Mouse (Mus musculus) bone marrow, adult 2 months (tissue): ENCODE data around the gene Gpc1. TPM values are rescaled to one million over a fixed set of nuclear protein-coding genes. Genes with fewer than 3 reads are reported as not detected.

Source experiments
- H3K27ac ChIP-seq: fragments of 200-500 bp; 2 replicates; pipeline ENCODE4 v1.5.1; 2012; ENCODE audit warnings: low read depth, mild to moderate bottlenecking, control low read depth, inconsistent platforms, low read length; ENCODE audit not compliant: control insufficient read depth, poor library complexity, insufficient read depth
- H3K4me1 ChIP-seq: fragments of 200-500 bp; 2 replicates; pipeline ENCODE4 v1.6.1; 2011; ENCODE audit warnings: low read length; ENCODE audit not compliant: control insufficient read depth, insufficient read depth
- H3K4me3 ChIP-seq: fragments of 200-500 bp; replicated peaks from 2 replicates; pipeline ENCODE3; 2011; ENCODE audit warnings: mild to moderate bottlenecking, low read depth, low read length, control low read depth; ENCODE audit not compliant: control insufficient read depth
- CTCF ChIP-seq: fragments of 200-500 bp; IDR thresholded peaks from 2 replicates; pipeline ENCODE4 v1.5.1; 2011; ENCODE audit warnings: low read length, control low read depth; ENCODE audit not compliant: control insufficient read depth, insufficient read depth
- POLR2A ChIP-seq: fragments of 200-500 bp; IDR thresholded peaks from 2 replicates; pipeline ENCODE4 v1.6.1; 2011; ENCODE audit warnings: low read depth, mild to moderate bottlenecking, control low read depth, low read length, borderline replicate concordance; ENCODE audit not compliant: control insufficient read depth
- WGBS: fragments of 180-500 bp; shearing (Covaris S2); methylation state at CpG from one replicate; pipeline ENCODE4 v1.1.7; 2018; 5-methylcytosine and 5-hydroxymethylcytosine counted together
- polyA plus RNA-seq: library from polyadenylated mRNA; stranded (reverse); fragments of >200 nt; gene quantifications from 2 replicates; pipeline ENCODE4 v1.2.4, GENCODE M21; 2011; ENCODE audit warnings: low replicate concordance; ENCODE audit not compliant: missing spikeins, insufficient read depth, insufficient read length

The Gpc1 gene
- polyA plus RNA-seq, 1 experiment: 21.8 TPM

DNA sequence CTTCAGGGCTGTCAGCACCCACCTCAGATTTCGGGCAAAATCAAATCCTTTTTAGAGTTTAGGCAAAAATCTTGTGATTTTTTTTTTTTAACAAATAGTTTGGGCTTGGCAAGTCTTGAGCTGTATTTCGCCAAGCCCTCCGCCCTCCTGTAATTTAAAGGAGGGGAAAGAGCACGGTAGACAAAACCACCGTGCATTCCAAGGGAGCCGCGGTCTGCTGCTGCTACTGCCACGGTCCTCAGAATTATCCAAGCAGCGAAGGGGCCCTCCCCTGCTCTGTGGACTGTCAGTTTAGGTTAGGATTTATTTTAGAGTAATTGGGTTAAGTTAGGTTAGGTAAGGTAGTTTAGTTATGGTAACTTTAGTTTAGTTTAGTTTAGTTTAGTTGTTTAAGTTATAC lies 16.3 kb upstream of the Gpc1 start:
- 85% methylated on average over 9 of the region's 9 CpGs for WGBS
- no peak for TF ChIP-seq CTCF
- TF ChIP-seq POLR2A: no peak
- no peak overlapping the region for H3K4me3 ChIP-seq
- H3K27ac ChIP-seq: no peak overlapping the region
- H3K4me1 ChIP-seq: peaks cover 1% of the 10 kb centered on the region

DNA sequence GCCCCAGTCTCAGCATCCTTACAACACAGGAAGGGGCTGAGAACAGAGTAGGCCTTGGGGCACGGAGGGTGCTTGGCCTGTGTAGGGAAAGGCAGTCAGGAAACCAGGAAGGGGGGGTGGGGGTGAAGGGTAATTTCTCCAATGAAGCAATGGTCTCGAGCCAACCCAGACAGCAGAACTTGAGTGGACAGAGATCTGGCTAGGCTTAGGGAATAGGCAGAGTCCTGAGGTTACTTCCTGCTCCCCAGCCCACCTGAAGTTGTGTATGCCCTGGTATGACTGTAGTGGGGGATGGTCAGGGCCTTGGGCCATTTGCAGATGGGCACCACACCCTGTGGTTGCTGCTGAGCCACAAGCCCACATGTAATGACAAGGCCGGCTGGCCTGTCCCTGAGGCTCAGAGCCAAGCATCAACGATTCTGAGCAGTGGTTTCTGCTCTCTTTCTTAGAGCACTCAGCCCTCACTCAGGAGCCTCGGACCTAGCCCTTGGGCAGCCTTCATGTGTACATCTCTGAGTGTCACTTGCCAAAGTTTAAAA lies 15.6 kb upstream of the Gpc1 start:
- Histone ChIP-seq H3K27ac (no peak overlapping the region), H3K4me3 (no peak overlapping the region), H3K4me1 (peaks cover 1% of the 10 kb centered on the region)
- WGBS: 38% methylated on average over 5 of the region's 5 CpGs
- TF ChIP-seq POLR2A (no peak), CTCF (no peak)

DNA sequence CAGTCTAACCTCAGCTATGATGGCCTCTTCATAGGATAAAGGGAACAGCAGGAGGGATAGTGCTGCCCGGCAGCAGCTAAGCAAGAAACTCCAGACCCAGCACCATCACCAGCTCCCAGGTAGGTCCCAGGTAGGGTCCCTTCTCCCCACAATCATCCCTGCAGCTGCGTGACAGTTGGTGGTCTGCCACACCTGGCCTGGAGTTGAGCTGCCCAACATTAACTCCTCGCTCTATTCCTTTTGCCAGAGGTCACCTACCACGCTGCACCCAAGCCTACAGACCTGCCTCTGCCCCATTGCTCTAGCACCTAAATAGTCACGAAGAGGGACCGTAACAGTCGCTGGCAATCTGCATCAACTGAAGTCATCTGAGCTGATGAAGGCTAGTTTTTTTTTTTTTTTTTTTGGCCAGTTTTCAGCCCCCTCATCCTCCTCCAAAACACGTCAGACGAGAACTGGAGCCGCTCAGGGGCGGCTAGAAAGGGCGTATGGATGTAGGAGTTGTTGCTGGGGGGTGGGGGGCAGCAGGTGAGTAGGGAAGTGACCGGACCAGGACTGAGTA lies 738 bp upstream of the Gpc1 start:
- Histone ChIP-seq H3K4me3 (peak overlapping the region; percentile 35), H3K27ac (no peak overlapping the region), H3K4me1 (peaks cover 2% of the 10 kb centered on the region; the same call in 1 of the 2 replicates)
- no peak for TF ChIP-seq POLR2A
- WGBS: 13% methylated on average over 13 of the region's 13 CpGs

DNA sequence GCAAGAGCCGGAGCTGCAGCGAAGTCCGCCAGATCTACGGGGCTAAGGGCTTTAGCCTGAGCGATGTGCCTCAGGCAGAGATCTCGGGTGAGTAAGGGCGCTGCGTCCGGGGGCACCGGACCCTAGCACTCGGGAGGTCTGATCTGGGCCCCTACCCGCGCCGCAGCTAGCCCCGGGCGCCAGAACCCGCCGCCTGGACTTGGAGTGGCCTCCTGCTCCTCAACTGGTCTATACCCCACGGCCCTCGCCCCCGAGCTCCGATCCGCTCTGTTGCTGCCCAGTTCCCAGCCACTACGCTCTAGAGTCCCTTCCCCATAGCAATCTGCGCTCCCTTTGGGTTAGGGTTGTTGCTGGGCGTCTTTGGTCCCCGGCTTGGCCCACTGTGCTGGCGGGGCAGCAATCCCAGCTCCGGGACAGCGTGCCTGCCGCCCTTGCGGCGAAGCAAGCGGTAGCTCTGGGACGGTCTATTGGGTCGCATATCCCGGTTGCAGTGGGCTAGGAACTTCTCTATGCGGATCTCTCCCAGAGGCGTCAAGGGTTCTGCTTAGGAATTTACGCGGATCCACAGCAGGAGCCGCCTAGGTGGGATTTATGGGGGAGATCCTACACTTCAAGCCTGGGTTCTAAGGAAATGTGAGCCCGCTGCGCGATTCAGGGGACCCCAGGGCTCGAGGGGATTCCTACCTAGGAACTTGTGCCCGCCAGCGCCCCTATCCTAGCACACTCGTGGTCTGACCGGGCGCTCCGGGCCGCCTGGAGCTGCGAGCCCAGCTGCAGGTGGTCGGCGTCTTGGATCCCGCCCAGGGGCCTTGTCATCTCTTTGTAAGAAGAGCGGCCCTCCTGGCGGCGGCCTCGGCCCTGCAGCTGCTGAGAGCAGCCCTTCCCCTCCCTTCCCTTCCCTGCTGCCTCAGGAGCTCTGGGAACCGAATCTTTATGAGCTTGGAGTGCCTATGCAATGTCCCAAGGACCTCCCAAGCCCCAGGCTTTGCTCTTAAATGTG lies 866 bp downstream of the Gpc1 start:
- 3% methylated on average over 62 of the region's 62 CpGs for WGBS
- TF ChIP-seq CTCF (no peak), POLR2A (peak; percentile 6; the same call in 1 of the 2 replicates)
- H3K4me3 ChIP-seq: peak overlapping the region; percentile 73
- H3K27ac ChIP-seq: peak overlapping the region; percentile 88
- peaks cover 2% of the 10 kb centered on the region; the same call in 1 of the 2 replicates for H3K4me1 ChIP-seq

DNA sequence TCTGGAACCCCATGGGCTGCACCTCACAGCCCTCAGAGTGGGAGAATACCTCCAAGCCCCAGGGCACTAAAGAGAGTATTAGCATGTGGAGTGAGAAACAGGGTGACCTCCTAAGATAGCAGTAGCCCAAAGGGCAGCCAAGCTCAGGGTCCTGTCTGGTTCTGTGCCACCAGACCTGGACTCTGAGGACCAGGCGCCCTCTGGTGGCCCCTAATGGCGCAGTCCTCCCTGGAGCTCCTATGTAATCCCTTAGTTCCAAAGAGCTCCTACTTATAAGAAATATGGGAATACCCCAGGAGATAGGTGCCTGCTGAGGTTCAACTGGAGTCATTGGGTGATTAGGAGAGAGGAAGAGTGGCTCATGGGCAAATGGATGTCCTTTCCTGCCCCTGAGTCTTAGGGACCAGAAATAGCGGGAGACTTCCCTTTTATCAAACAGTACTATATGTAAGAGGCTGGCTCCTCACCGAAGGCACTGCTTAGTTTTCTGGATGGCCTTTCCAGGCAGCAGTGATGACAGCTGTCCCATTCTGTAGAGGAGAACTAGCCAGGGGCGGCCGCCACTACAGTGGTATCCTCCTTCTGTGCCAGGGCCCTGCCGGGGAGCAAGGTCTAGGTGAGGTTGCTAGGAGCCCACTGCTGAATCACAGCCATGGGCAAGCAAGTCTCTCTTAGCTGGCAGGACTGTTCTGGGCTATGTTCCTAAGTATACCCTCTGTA lies 2.7 kb downstream of the Gpc1 start:
- 46% methylated on average over 7 of the region's 7 CpGs for WGBS
- Histone ChIP-seq H3K27ac (no peak overlapping the region), H3K4me3 (no peak overlapping the region), H3K4me1 (peaks cover 2% of the 10 kb centered on the region; the same call in 1 of the 2 replicates)
- TF ChIP-seq CTCF: peak; percentile 78
- no peak for TF ChIP-seq POLR2A

DNA sequence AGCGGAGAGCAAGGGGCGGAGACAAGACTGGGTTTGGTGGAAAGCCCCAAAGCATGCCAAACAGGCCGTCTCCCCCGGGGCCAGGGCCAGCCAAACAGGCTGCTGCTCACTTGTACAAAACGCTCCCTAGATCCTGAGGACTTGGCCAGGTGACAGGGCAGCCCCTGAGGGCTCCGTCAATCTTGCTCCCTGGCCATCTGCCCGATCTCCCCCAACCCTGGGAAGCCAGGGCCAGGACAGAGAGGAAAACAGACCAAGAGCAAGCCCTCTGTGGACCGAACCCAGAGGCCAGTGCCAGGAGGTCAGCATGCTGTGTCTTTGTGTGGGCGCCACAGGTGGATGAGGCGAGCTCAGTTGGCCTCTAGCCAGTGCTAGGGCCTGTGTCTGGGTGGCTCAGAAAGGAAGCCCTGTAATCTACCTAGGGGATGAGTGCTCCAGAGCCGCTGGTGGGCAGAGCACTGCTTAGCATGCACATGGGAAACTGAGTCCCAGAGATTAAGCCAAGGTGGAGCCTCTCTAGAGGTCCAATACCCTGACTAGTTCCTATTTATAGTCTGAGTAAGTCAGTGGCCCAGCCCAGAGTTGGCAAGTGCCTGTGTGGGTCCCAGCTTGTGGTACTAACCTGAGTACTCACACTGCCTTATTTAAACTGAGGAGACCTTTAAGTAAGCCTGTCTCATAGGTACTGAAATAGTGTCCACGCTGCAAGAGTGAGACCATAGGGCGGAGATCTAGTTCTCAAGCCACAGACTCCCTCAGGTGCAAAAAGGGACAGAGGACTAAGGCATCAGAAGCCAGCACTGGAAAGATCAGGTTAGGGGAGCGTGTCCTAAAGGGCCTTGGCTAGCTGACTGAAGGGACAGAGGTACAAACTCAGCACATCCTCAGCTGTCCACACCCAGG lies 6.7 kb downstream of the Gpc1 start:
- Histone ChIP-seq H3K4me1 (peaks cover 2% of the 10 kb centered on the region; the same call in 1 of the 2 replicates), H3K4me3 (no peak overlapping the region), H3K27ac (no peak overlapping the region)
- TF ChIP-seq CTCF: no peak
- no peak for TF ChIP-seq POLR2A
- 74% methylated on average over 14 of the region's 14 CpGs for WGBS

DNA sequence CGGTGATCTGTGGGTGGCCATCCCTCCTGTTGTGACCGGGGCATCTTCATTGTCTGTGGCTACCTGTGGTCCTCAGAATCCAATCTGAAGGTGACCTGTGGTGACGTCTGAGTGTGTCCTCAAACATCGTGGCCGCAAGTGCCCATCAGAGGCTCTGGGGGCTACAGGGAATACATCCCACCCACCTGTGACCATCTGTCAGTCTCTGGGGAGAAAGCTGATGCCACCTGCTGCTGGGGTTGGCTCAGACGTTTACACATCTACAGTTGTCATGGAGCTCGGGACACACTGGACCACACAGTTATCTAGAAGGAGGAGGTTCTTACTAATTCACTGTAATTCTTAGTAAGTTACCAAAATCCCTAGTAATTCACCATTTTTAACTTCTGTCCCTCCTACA lies 7.8 kb downstream of the Gpc1 start:
- Histone ChIP-seq H3K27ac (no peak overlapping the region), H3K4me3 (no peak overlapping the region), H3K4me1 (no peaks in the 10 kb centered on the region; the same call in 1 of the 2 replicates)
- 80% methylated on average over 7 of the region's 7 CpGs for WGBS
- no peak for TF ChIP-seq CTCF
- no peak for TF ChIP-seq POLR2A
